Mouse (Mus musculus): Measurements from ENCODE around the gene Smpd2.
"Not testable (repeated sequence)": the region's sequence is repeated elsewhere in the genome, so short reads cannot be mapped to it uniquely, and the experiment has no call there.

DNA sequence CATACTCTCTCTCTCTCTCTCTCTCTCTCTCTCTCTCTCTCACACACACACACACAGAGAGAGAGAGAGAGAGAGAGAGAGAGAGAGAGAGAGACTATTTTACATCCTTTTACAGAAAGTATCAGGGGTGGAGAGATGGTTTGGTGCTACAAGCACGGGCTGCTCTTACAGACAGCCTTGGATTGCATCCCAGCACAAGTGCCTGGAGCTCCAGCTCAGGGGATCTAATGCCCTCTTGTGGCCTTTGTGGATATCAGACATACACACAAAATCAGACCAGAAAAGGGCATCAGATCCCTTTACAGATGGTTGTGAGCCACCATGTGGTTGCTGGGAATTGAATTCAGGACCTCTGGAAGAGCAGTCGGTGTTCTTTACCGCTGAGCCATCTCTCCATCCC, 15.3 kb upstream of the Smpd2 start:
- not testable (repeated sequence) for TF ChIP-seq GATA1, TAL1 (IDR thresholded peaks at IDR 0.05; ENCODE audit: low read length)

Measured in erythroblast, embryonic 14.5 days (primary cell).